ENCODE assay signal across 8 mouse cellular contexts in the genomic region with DNA sequence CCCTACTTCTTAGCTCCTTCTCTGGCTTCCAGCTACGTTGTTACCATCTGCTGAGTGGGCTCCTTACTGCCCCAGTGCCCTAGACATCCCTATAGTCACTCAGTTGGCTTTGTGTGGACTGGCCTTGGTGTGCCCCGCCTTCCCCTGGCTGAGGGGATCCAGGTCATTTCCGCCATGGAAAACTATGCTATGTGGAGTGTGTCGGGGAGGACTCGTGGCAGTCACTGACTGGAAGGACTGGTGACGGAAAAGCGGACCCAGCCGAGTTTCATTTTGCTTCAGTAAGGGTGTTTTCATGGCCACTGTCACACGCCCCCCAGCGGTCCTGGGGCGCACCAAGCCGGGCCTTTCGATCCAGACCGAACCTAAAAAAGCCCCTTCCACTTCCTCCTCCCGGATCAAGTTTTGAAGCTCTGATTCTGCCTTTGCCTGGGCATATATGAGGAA. TPM values are rescaled to one million over a fixed set of nuclear protein-coding genes. Genes with fewer than 3 reads are reported as not detected.
A peak's percentile ranks its signal among the peaks of the same experiment; 100 is the strongest.
DNase-seq lines count a peak whose midpoint lies in the region; ATAC-seq lines count a peak whose summit lies in the region.

No protein-coding gene starts in this region.

- peak overlapping the region; percentile 88 for H3K27ac ChIP-seq in forebrain, embryonic 16.5 days (ENCODE audit: low read length)
- peak overlapping the region; percentile 95 for H3K27ac ChIP-seq in hindbrain, embryonic 10.5 days

- peak; percentile 26 for ATAC-seq in forebrain, embryonic 16.5 days

- peak overlapping the region; percentile 78 for H3K4me2 ChIP-seq in forebrain, embryonic 16.5 days (ENCODE audit: low read length)

- H3K9ac ChIP-seq in forebrain, embryonic 16.5 days (replicated peaks; ENCODE audit: low read depth, low read length) = peak overlapping the region; percentile 88

- no peaks in the 10 kb centered on the region for H3K27me3 ChIP-seq in forebrain, embryonic 16.5 days (replicated peaks; ENCODE audit: control insufficient read depth, insufficient read depth, low read length)
- no peaks in the 10 kb centered on the region for H3K27me3 ChIP-seq in hindbrain, embryonic 10.5 days (ENCODE audit: insufficient read depth, poor library complexity, severe bottlenecking)

- H3K9me3 ChIP-seq in forebrain, embryonic 16.5 days (ENCODE audit: control insufficient read depth, low read length) = no peaks in the 10 kb centered on the region
- H3K9me3 ChIP-seq in hindbrain, embryonic 10.5 days = no peaks in the 10 kb centered on the region

- peak overlapping the region; percentile 89 for H3K4me3 ChIP-seq in forebrain, embryonic 16.5 days (replicated peaks; ENCODE audit: low read length)
- peak overlapping the region; percentile 88 for H3K4me3 ChIP-seq in hindbrain, embryonic 10.5 days

- peaks cover 54% of the 10 kb centered on the region for H3K4me1 ChIP-seq in forebrain, embryonic 16.5 days (replicated peaks; ENCODE audit: control insufficient read depth, insufficient read depth, low read length)
- peaks cover 61% of the 10 kb centered on the region for H3K4me1 ChIP-seq in hindbrain, embryonic 10.5 days (replicated peaks)

- peak; percentile 83 for DNase-seq in Muller cell, postnatal 12 days (ENCODE audit: inconsistent ontology term)
- DNase-seq in cerebellum, adult 11-12 months = peak; percentile 74
- peak; percentile 73 for DNase-seq in hindbrain, embryonic 10.5 days (ENCODE audit: low spot score)
- DNase-seq in layer of hippocampus, adult 9-10 months (ENCODE audit: low spot score) = peak; percentile 68
- peak; percentile 72 for DNase-seq in lung, postnatal 25 days (ENCODE audit: low spot score)
- DNase-seq in retina, postnatal 1 day = peak; percentile 72
- peak; percentile 75 for DNase-seq in thymus, postnatal 4 days

- H3K36me3 ChIP-seq in forebrain, embryonic 16.5 days (ENCODE audit: control insufficient read depth, insufficient read depth) = no peaks in the 10 kb centered on the region
- H3K36me3 ChIP-seq in hindbrain, embryonic 10.5 days = 0 out of 2 replicates have a peak, but pooled peaks cover 1% of the 10 kb centered on the region

- 0% methylated on average over 15 of the region's 15 CpGs for WGBS in forebrain, embryonic 16.5 days
- WGBS in hindbrain, embryonic 10.5 days = 3% methylated on average over 15 of the region's 15 CpGs

RNA-seq across cellular contexts. Expression of a gene that starts 1.3 kb away (rescaled TPM):
- 146 and 166 TPM in 2 replicates for polyA plus RNA-seq in forebrain, embryonic 16.5 days (2015; fragmentation: Nextera tagmentation; extraction: Ambion mirVana)
- polyA plus RNA-seq in hindbrain, embryonic 10.5 days (2016; fragmentation: Nextera tagmentation; extraction: Ambion mirVana) = 146 and 151 TPM in 2 replicates

RNA-seq across cellular contexts. Expression of a gene that starts 32.9 kb away (rescaled TPM):
- 3.6 and 5.6 TPM in 2 replicates for polyA plus RNA-seq in forebrain, embryonic 16.5 days (2015; fragmentation: Nextera tagmentation; extraction: Ambion mirVana)
- polyA plus RNA-seq in hindbrain, embryonic 10.5 days (2016; fragmentation: Nextera tagmentation; extraction: Ambion mirVana) = 0.43 and 0.51 TPM in 2 replicates

Comparison
In these comparisons a context has a peak if more than half of its experiments do, and no peak if none do; other contexts are left out.
1. Peak in every context shown above with its lines: DNase-seq, ATAC-seq, H3K4me3 ChIP-seq and H3K27ac ChIP-seq.